Mouse (Mus musculus): ENCODE data around the gene Tenm2. TPM values are rescaled to one million over a fixed set of nuclear protein-coding genes. Genes with fewer than 3 reads are reported as not detected.

The Tenm2 gene
- polyA plus RNA-seq, 1 experiment from 2014 or later = 39.5 TPM

DNA sequence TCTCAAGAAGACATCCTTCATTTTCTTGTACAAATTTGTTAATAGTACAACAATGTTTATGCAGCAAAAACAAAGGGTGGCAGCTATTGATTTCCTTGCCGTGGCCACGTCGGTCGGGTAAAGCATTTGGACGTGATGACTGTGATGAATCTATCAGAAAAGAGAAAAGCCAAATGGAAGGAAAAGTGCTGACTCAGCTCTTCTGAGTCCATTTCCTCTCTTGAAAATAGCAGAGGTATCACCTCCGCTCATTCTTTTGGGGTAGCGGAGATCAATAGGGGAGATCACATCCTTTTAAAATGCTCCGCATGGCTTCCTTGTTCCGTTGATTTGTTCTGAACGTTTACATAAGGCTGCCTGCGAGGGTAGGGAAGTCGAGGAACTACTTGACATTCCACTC, 1090.7 kb downstream of the Tenm2 start:
- no peaks in the 10 kb centered on the region for H3K36me3 ChIP-seq
- no peak overlapping the region for H3K27ac ChIP-seq (replicated peaks)
- ATAC-seq (replicated peaks) = no peak
- H3K9me3 ChIP-seq = no peaks in the 10 kb centered on the region
- no peak overlapping the region for H3K4me3 ChIP-seq
- no peaks in the 10 kb centered on the region for H3K27me3 ChIP-seq
- no peak overlapping the region for H3K9ac ChIP-seq (replicated peaks)
- 76% methylated on average over 12 of the region's 12 CpGs for WGBS
- no peak overlapping the region for H3K4me2 ChIP-seq (replicated peaks)
- H3K4me1 ChIP-seq = no peaks in the 10 kb centered on the region

DNA sequence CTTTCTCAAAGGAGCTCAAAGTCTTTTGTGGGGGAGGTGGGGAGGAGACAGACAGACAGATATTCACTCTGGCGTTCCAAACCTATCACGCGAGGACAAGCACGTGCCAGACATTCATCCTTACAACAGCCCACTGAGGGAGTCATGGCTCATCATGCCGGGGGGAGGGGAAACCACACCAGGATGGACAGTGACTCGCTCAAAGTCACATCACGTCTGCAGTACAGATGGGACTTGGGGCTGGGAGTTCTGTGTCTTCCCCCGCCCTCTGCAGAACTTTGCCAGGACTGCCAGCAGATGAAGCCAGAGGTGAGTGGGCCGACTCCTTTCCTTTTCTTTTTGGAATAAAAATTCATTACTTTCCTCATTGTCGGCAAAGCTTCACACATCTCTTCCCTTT, 1095.4 kb downstream of the Tenm2 start:
- Histone ChIP-seq H3K9me3 (no peaks in the 10 kb centered on the region), H3K36me3 (no peaks in the 10 kb centered on the region), H3K9ac (replicated peaks) (no peak overlapping the region), H3K27me3 (no peaks in the 10 kb centered on the region), H3K4me2 (replicated peaks) (no peak overlapping the region), H3K27ac (replicated peaks) (no peak overlapping the region), H3K4me1 (peaks cover 14% of the 10 kb centered on the region; the same call in 1 of the 2 replicates), H3K4me3 (no peak overlapping the region)
- WGBS = 81% methylated on average over 10 of the region's 10 CpGs
- no peak for ATAC-seq (replicated peaks)

DNA sequence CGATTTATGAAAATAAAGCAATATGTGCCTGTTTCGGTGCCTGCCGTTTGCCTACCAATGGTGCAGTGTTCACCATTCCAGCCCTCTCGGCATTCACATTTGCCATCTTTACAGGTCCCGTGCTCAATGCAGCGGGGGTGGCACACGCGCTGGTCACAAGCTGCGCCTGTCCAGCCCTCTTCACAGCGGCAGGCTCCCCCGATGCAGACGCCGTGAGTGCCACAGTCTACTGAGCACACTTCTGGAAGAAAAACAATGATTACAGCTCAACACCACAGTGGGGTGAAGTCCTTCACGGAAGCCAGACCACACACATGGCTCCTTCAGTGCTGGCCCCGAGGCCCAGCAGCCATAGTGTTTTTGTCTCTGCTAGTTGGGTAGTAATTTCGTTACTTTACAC, 1096.2 kb downstream of the Tenm2 start:
- WGBS = 53% methylated on average over 16 of the region's 16 CpGs

DNA sequence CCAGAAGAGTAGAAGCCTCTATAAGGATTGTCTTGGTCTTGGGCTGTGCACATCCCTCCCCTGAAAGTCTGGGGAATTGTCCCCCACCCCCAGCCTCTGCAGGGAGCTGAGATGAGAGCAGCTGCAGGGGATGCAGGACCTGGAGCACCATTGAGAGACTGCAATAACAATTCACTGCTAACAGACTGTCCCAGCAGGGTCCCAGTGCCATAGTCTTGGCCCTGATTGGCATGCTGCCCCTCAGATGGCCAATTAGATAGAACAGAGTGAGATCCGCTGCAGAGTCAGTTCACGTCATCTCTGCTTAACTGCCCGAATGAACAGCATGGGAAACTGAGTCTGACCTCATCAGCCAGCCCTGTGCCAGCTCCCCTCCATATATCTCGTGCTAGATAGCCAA, 1097.9 kb downstream of the Tenm2 start:
- no peaks in the 10 kb centered on the region for H3K9me3 ChIP-seq
- no peaks in the 10 kb centered on the region for H3K27me3 ChIP-seq
- ATAC-seq (replicated peaks) = peak; percentile 64; the same call in 1 of the 2 replicates
- H3K4me2 ChIP-seq (replicated peaks) = no peak overlapping the region
- H3K9ac ChIP-seq (replicated peaks) = no peak overlapping the region
- peaks cover 14% of the 10 kb centered on the region; the same call in 1 of the 2 replicates for H3K4me1 ChIP-seq
- no peak overlapping the region for H3K27ac ChIP-seq (replicated peaks)
- no peak overlapping the region for H3K4me3 ChIP-seq
- WGBS = 22% methylated on average over 4 of the region's 4 CpGs
- no peaks in the 10 kb centered on the region for H3K36me3 ChIP-seq

More for the DNA sequence above, 1096.2 kb downstream of the Tenm2 start:
- H3K27me3 ChIP-seq = no peaks in the 10 kb centered on the region
- peaks cover 14% of the 10 kb centered on the region; the same call in 1 of the 2 replicates for H3K4me1 ChIP-seq
- H3K9me3 ChIP-seq = no peaks in the 10 kb centered on the region
- no peak for ATAC-seq (replicated peaks)
- no peak overlapping the region for H3K27ac ChIP-seq (replicated peaks)
- H3K4me2 ChIP-seq (replicated peaks) = no peak overlapping the region
- no peak overlapping the region for H3K9ac ChIP-seq (replicated peaks)
- H3K36me3 ChIP-seq = no peaks in the 10 kb centered on the region
- H3K4me3 ChIP-seq = no peak overlapping the region

DNA sequence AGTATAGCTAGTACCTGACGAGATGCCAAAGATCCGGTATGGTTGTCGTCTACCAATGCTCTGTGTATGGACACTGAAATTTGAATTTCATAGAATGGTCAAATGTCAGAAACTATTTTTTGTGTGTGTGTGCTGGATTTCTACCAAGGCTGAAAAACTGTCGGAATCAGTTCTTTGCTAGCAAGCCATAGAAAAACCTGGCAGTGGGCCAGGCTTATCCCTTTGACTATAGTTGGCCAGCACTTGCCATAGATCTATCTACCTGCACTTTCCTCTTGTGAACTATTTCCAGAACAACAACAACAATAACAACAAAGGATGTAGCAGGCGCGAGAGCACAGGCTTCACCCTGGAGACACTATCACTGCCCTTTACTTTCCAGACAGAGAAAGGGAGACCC, 1098.5 kb downstream of the Tenm2 start:
- no peak overlapping the region for H3K4me2 ChIP-seq (replicated peaks)
- no peak for ATAC-seq (replicated peaks)
- H3K27me3 ChIP-seq = no peaks in the 10 kb centered on the region
- H3K27ac ChIP-seq (replicated peaks) = no peak overlapping the region
- no peaks in the 10 kb centered on the region for H3K36me3 ChIP-seq
- no peak overlapping the region for H3K9ac ChIP-seq (replicated peaks)
- WGBS = 62% methylated on average over 6 of the region's 6 CpGs
- H3K9me3 ChIP-seq = no peaks in the 10 kb centered on the region
- H3K4me3 ChIP-seq = no peak overlapping the region
- peaks cover 14% of the 10 kb centered on the region; the same call in 1 of the 2 replicates for H3K4me1 ChIP-seq

DNA sequence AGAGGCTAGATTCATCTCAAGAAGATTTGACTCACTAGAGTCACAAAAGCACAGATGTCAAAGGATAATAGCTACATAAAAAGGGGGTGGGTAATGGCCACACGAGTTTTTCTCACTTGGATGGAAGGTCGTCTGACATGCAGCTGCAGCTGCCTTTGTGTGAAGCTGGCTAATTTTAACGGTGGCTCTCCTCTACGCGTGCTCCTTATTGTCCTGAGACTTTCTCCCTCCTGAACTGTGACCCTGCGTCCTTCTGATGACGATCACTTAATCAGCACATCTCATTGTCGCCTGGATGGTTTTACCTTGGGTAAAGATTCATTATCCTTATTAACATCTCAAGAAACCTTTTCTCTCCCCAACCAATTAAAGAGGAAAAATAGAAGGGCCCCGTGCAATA, 1101.1 kb downstream of the Tenm2 start:
- H3K27me3 ChIP-seq = no peaks in the 10 kb centered on the region
- no peak overlapping the region for H3K27ac ChIP-seq (replicated peaks)
- no peak overlapping the region for H3K4me2 ChIP-seq (replicated peaks)
- no peak for ATAC-seq (replicated peaks)
- no peaks in the 10 kb centered on the region for H3K36me3 ChIP-seq
- WGBS = 19% methylated on average over 9 of the region's 9 CpGs
- H3K9ac ChIP-seq (replicated peaks) = no peak overlapping the region
- peaks cover 14% of the 10 kb centered on the region; the same call in 1 of the 2 replicates for H3K4me1 ChIP-seq
- no peak overlapping the region for H3K4me3 ChIP-seq
- H3K9me3 ChIP-seq = no peaks in the 10 kb centered on the region

DNA sequence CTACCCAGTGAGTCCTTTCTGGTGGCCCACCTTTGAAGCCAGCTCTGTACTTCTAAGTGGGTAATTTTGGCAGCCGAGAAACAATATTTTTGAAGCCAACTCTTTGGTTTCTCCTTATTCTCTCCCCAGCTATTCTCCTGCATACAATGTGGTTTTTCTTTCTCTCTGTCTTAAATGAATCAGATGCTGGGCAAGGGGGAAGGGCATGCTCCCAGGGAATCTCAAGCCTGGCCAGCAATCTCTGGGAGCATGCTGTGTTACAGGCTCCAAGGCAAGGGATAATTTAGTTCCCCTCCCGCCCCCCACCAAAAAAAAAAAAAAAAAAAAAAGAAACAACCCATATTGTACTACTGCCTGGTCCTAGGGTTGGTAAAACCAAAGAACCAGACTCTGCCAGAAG, 1112.5 kb downstream of the Tenm2 start:
- no peak overlapping the region for H3K9ac ChIP-seq (replicated peaks)
- H3K4me3 ChIP-seq = no peak overlapping the region
- H3K9me3 ChIP-seq = no peaks in the 10 kb centered on the region
- ATAC-seq (replicated peaks) = 0 out of 2 replicates have a peak, but pooled peaks have one; percentile 51
- H3K36me3 ChIP-seq = no peaks in the 10 kb centered on the region
- 35% methylated on average over 2 of the region's 2 CpGs for WGBS
- H3K4me2 ChIP-seq (replicated peaks) = no peak overlapping the region
- H3K4me1 ChIP-seq = peaks cover 29% of the 10 kb centered on the region
- H3K27ac ChIP-seq (replicated peaks) = no peak overlapping the region
- H3K27me3 ChIP-seq = no peaks in the 10 kb centered on the region

DNA sequence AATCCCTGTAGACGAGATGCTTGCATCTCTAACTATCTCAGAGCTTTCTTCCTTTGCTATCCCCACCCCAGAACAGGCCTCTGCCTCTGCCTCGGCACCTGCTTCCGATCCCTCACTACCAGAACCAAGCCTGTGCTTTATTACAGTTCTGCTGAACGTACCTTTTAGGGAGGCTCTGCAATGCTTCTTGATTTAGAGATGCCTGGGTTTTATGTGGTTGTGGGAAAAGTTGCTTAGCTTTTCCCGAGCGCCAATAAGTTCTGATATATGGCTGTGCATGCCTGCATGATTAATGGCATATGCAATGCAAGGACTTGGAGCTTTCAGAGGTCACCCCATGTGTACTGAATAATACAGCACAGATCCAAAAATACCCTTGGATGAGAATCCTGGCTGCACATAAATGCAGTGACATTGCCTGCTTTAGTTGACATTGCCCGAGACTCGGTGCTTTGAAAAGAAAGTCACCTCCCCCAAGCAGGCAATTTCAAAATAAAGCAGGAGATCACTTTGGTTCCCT, 1114.3 kb downstream of the Tenm2 start:
- Histone ChIP-seq H3K4me2 (replicated peaks) (no peak overlapping the region), H3K27ac (replicated peaks) (peak overlapping the region; percentile 13), H3K27me3 (no peaks in the 10 kb centered on the region)

DNA sequence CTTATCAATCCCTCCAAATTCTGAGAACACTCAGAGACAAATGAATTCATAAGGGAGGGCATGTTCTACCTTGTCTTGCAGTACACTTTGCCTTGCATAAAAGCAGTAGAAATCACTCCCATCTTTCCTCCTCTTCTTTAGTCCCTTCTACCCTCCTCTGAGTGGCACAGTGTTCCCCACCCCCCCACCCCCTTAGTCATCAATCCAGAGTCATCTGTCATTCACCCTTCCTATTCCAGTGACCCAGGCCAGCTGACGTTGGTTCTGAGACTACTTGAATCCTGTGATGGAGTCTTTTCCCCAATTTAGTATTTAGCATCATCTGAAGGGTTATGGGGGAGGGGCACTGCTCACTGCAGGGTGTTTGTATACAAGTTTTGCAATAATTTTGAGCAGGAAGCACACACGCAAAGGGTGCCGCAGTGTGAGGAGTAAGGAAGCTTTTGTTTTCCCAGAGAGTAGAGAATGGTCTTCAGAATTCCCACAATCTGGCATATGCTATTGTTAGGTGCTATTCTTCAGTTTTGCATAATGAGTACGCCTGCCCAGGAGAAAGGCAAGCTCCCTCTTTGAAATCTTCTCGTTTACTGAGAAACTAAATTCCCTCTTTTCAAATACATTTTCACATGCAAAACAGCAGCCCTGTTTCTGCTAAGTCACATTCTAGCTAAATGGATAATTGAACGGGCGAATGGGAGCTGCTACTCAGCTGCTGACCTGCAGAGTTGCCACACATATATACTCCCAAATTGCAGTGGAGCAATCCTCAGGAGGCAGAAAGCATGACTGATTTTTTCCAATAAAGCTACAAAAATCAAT, 1115.0 kb downstream of the Tenm2 start:
- no peaks in the 10 kb centered on the region for H3K36me3 ChIP-seq
- no peak overlapping the region for H3K4me3 ChIP-seq
- ATAC-seq (replicated peaks) = peak; percentile 56; the same call in 1 of the 2 replicates
- H3K27me3 ChIP-seq = no peaks in the 10 kb centered on the region
- peaks cover 29% of the 10 kb centered on the region for H3K4me1 ChIP-seq
- H3K4me2 ChIP-seq (replicated peaks) = no peak overlapping the region
- peak overlapping the region; percentile 13 for H3K27ac ChIP-seq (replicated peaks)
- 8% methylated on average over 7 of the region's 7 CpGs for WGBS
- H3K9me3 ChIP-seq = no peaks in the 10 kb centered on the region
- H3K9ac ChIP-seq (replicated peaks) = no peak overlapping the region

More for the DNA sequence above, 1114.3 kb downstream of the Tenm2 start:
- H3K9ac ChIP-seq (replicated peaks) = no peak overlapping the region
- no peak overlapping the region for H3K4me3 ChIP-seq
- 0 out of 2 replicates have a peak, but pooled peaks have one; percentile 33 for ATAC-seq (replicated peaks)
- 31% methylated on average over 8 of the region's 8 CpGs for WGBS
- peaks cover 29% of the 10 kb centered on the region for H3K4me1 ChIP-seq
- H3K9me3 ChIP-seq = no peaks in the 10 kb centered on the region
- no peaks in the 10 kb centered on the region for H3K36me3 ChIP-seq

DNA sequence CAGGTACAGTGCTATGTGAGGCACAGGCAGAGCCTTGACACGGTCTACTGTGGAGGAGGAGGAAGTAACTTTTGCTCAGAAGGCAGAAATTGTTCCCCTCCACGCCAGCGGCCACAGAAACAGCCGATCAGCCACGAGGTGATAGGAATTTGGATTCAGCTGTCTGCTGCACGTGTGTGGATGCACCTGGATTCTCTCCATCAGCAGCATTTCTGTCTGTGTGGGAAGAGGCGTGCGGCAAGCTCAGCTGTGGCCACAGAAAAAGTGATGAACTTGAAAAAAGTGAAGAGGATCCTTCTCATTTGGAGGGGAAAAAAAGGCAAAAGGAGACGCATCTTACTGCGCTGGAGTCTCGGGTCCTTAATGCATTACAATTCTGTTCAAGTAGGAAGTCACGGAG, 1122.4 kb downstream of the Tenm2 start:
- Histone ChIP-seq H3K9me3 (no peaks in the 10 kb centered on the region), H3K27me3 (no peaks in the 10 kb centered on the region), H3K36me3 (no peaks in the 10 kb centered on the region), H3K27ac (replicated peaks) (no peak overlapping the region), H3K9ac (replicated peaks) (no peak overlapping the region), H3K4me2 (replicated peaks) (no peak overlapping the region), H3K4me1 (peaks cover 21% of the 10 kb centered on the region), H3K4me3 (no peak overlapping the region)
- ATAC-seq (replicated peaks) = no peak
- WGBS = 87% methylated on average over 12 of the region's 12 CpGs

DNA sequence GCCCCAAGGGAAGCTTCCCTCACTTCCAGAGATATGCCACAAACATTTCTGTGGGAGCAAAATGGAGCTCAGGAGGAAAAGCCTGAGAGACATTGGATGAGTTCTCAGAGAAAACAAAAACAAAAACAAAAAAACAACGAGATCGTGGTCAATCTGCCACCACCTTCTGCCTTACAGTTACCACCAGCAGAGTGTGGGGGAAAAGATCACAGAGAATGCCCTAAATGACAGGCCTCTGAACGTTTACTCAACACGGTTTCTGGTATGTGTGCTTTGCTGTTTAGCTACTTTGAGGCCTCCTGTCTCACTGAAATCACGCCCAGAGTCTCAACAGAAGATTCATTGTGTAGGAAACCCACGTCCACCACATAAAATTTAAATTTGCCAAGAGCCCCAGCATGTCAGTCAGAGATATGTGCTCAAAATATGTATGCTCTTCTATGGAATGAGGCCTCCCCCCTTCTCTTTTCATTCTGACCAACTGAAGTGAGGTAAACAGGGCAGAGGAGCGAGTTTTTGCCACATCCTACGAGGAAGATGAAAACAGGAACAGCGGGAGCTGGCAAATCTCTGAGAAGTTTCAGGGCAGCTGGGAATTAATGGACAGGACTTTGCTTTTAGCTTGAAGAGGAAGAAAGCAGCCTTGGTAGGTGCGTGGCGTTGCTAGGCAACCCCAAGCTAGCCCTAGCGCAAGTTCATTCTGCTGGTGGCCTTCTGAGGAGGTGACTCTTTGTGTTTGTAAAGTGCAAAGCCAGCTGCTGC, 1126.6 kb downstream of the Tenm2 start:
- no peak overlapping the region for H3K9ac ChIP-seq (replicated peaks)
- 13% methylated on average over 12 of the region's 12 CpGs for WGBS
- H3K36me3 ChIP-seq = no peaks in the 10 kb centered on the region
- peak; percentile 54 for ATAC-seq (replicated peaks)
- H3K27ac ChIP-seq (replicated peaks) = peak overlapping the region; percentile 12; the same call in 1 of the 2 replicates
- no peaks in the 10 kb centered on the region for H3K27me3 ChIP-seq
- H3K4me1 ChIP-seq = peaks cover 36% of the 10 kb centered on the region
- H3K9me3 ChIP-seq = no peaks in the 10 kb centered on the region
- H3K4me3 ChIP-seq = no peak overlapping the region
- H3K4me2 ChIP-seq (replicated peaks) = no peak overlapping the region

DNA sequence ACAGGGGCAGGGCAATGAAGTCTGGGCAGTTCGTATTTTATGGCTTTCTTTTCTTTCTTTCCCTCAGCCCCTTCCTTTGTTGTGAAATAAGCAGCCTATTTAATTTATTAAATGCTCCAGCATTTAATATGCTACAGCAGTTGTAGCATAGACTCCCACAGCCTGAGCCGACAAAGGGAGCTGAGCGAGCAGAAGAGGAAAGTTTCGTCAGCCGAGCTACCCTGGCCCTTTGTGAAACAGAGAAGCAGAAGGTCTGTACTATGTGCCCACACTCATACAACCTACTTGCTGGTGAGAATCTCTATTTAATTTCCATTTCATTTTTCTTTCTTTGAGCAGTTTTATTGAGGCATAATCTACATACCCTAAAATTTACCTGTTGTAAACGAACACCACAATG, 1127.9 kb downstream of the Tenm2 start:
- Histone ChIP-seq H3K9ac (replicated peaks) (no peak overlapping the region), H3K9me3 (no peaks in the 10 kb centered on the region), H3K36me3 (no peaks in the 10 kb centered on the region), H3K4me2 (replicated peaks) (no peak overlapping the region), H3K4me3 (no peak overlapping the region), H3K27me3 (no peaks in the 10 kb centered on the region), H3K27ac (replicated peaks) (no peak overlapping the region), H3K4me1 (peaks cover 43% of the 10 kb centered on the region)
- WGBS = 47% methylated on average over 6 of the region's 6 CpGs
- ATAC-seq (replicated peaks) = no peak

All from forebrain, embryonic 15.5 days (tissue).